ENCODE assay signal across 13 mouse cellular contexts in genomic region chr17:84672376-84673369, GRCm38 (mm10). TPM values are rescaled to one million over a fixed set of nuclear protein-coding genes. Genes with fewer than 3 reads are reported as not detected.
DNase-seq lines count a peak whose midpoint lies in the region; ATAC-seq and TF ChIP-seq lines count a peak whose summit lies in the region.
"Had no signal": no experiment of that assay in that cellular context is flagged by ENCODE, and none has a peak within 500 bp of the region (broad histone marks: within the 10 kb centered on the region; RNA-seq: fewer than 3 reads in every experiment).

No protein-coding gene starts in this region.

- no peak for DNase-seq in lung, embryonic 14.5 days
- no peak for DNase-seq in lung, postnatal 14 days
- DNase-seq in lung, postnatal 10 days = peak; percentile 19
- DNase-seq in stomach, postnatal 0 days (ENCODE audit: low spot score) = peak; percentile 67
- DNase-seq in thymus, postnatal 36 days = no peak
- DNase-seq: gastrocnemius, postnatal 36 days; thymus, adult 2 months had no signal

- ATAC-seq in lung, embryonic 14.5 days (ENCODE audit: insufficient read depth) = 0 out of 2 replicates have a peak, but pooled peaks have one; percentile 21
- no peak; the same call in 1 of the 2 replicates for ATAC-seq in kidney, embryonic 15.5 days (replicated peaks; ENCODE audit: low FRiP score)
- ATAC-seq in stomach, postnatal 0 days (ENCODE audit: low FRiP score, low TSS enrichment) = peak; percentile 95
- no peak for ATAC-seq in hindbrain, embryonic 16.5 days
- ATAC-seq in frontal cortex, adult (ENCODE audit: low TSS enrichment) = no peak
- ATAC-seq: forebrain, embryonic 15.5 days; hindbrain, postnatal 0 days had no signal

- no peak overlapping the region for H3K4me2 ChIP-seq in lung, embryonic 14.5 days
- H3K4me2 ChIP-seq in kidney, embryonic 15.5 days = no peak overlapping the region
- no peak overlapping the region for H3K4me2 ChIP-seq in stomach, postnatal 0 days (replicated peaks; ENCODE audit: low read depth)
- H3K4me2 ChIP-seq in hindbrain, embryonic 16.5 days (ENCODE audit: low read length) = no peak overlapping the region
- H3K4me2 ChIP-seq: forebrain, embryonic 15.5 days; limb, embryonic 13.5 days had no signal

- 53% methylated on average over 16 of the region's 16 CpGs for WGBS in lung, embryonic 14.5 days
- 50% methylated on average over 16 of the region's 16 CpGs for WGBS in kidney, embryonic 15.5 days
- WGBS in stomach, postnatal 0 days = 54% methylated on average over 16 of the region's 16 CpGs
- 79% methylated on average over 16 of the region's 16 CpGs for WGBS in hindbrain, embryonic 16.5 days

- TF ChIP-seq EP300 in stomach, postnatal 0 days (optimal IDR thresholded peaks at IDR 0.05) = no peak

- H3K9ac ChIP-seq in lung, embryonic 14.5 days = no peak overlapping the region
- H3K9ac ChIP-seq in kidney, embryonic 15.5 days = no peak overlapping the region
- H3K9ac ChIP-seq in stomach, postnatal 0 days (ENCODE audit: low read length) = no peak overlapping the region
- no peak overlapping the region for H3K9ac ChIP-seq in hindbrain, embryonic 16.5 days (ENCODE audit: low read depth, low read length)
- H3K9ac ChIP-seq: forebrain, embryonic 15.5 days; limb, embryonic 13.5 days had no signal

- H3K27ac ChIP-seq in lung, embryonic 14.5 days (ENCODE audit: low read depth) = no peak overlapping the region
- 0 out of 2 replicates have a peak overlapping the region, but pooled peaks have one; percentile 15 for H3K27ac ChIP-seq in kidney, embryonic 15.5 days
- no peak overlapping the region for H3K27ac ChIP-seq in stomach, postnatal 0 days (replicated peaks)
- H3K27ac ChIP-seq in hindbrain, embryonic 16.5 days (ENCODE audit: low read depth, low read length) = no peak overlapping the region
- H3K27ac ChIP-seq: forebrain, embryonic 15.5 days; hindbrain, postnatal 0 days; limb, embryonic 13.5 days had no signal

- H3K27me3 ChIP-seq in lung, embryonic 14.5 days (ENCODE audit: insufficient read depth, low read length) = 0 out of 2 replicates have a peak, but pooled peaks cover 3% of the 10 kb centered on the region
- 0 out of 2 replicates have a peak, but pooled peaks cover 4% of the 10 kb centered on the region for H3K27me3 ChIP-seq in kidney, embryonic 15.5 days
- no peaks in the 10 kb centered on the region for H3K27me3 ChIP-seq in stomach, postnatal 0 days (ENCODE audit: control insufficient read depth, insufficient read depth, low read length)
- H3K27me3 ChIP-seq in hindbrain, embryonic 16.5 days (replicated peaks; ENCODE audit: control insufficient read depth, insufficient read depth, low read length) = no peaks in the 10 kb centered on the region

- no peak for TF ChIP-seq CTCF in lung, embryonic 14.5 days (IDR thresholded peaks at IDR 0.05; ENCODE audit: low read depth)
- TF ChIP-seq CTCF in stomach, postnatal 0 days (IDR thresholded peaks at IDR 0.05; ENCODE audit: low read depth) = no peak

- H3K9me3 ChIP-seq in lung, embryonic 14.5 days (ENCODE audit: low read depth, low read length) = no peaks in the 10 kb centered on the region
- H3K9me3 ChIP-seq in kidney, embryonic 15.5 days (replicated peaks) = no peaks in the 10 kb centered on the region
- no peaks in the 10 kb centered on the region for H3K9me3 ChIP-seq in stomach, postnatal 0 days (ENCODE audit: control insufficient read depth, low read length)
- no peaks in the 10 kb centered on the region for H3K9me3 ChIP-seq in hindbrain, embryonic 16.5 days (ENCODE audit: control insufficient read depth, low read length)
- H3K9me3 ChIP-seq: forebrain, embryonic 15.5 days; limb, embryonic 13.5 days had no signal

- no peaks in the 10 kb centered on the region for H3K36me3 ChIP-seq in lung, embryonic 14.5 days (ENCODE audit: insufficient read depth)
- no peaks in the 10 kb centered on the region for H3K36me3 ChIP-seq in kidney, embryonic 15.5 days
- no peaks in the 10 kb centered on the region for H3K36me3 ChIP-seq in stomach, postnatal 0 days (ENCODE audit: control insufficient read depth, insufficient read depth, low read length)
- no peaks in the 10 kb centered on the region for H3K36me3 ChIP-seq in hindbrain, embryonic 16.5 days (ENCODE audit: control insufficient read depth, insufficient read depth, low read length)
- H3K36me3 ChIP-seq: forebrain, embryonic 15.5 days; limb, embryonic 13.5 days had no signal

- H3K4me3 ChIP-seq in lung, embryonic 14.5 days (ENCODE audit: low read depth, low read length) = no peak overlapping the region
- no peak overlapping the region for H3K4me3 ChIP-seq in kidney, embryonic 15.5 days (replicated peaks)
- H3K4me3 ChIP-seq in stomach, postnatal 0 days (ENCODE audit: low read depth, low read length) = no peak overlapping the region
- H3K4me3 ChIP-seq in hindbrain, embryonic 16.5 days (ENCODE audit: low read length) = no peak overlapping the region
- H3K4me3 ChIP-seq: forebrain, embryonic 15.5 days; limb, embryonic 13.5 days had no signal

- H3K4me1 ChIP-seq in lung, embryonic 14.5 days (ENCODE audit: insufficient read depth) = no peaks in the 10 kb centered on the region
- H3K4me1 ChIP-seq in kidney, embryonic 15.5 days = peaks cover 45% of the 10 kb centered on the region
- H3K4me1 ChIP-seq in stomach, postnatal 0 days (replicated peaks; ENCODE audit: control insufficient read depth, insufficient read depth) = no peaks in the 10 kb centered on the region
- no peaks in the 10 kb centered on the region; the same call in 1 of the 2 replicates for H3K4me1 ChIP-seq in hindbrain, embryonic 16.5 days (ENCODE audit: control insufficient read depth, insufficient read depth, low read depth, low read length)

RNA-seq across cellular contexts. Expression of gene Abcg8, which starts 3.4 kb away (rescaled TPM):
- 0.05 and 0.11 TPM in 2 replicates for polyA plus RNA-seq in lung, embryonic 14.5 days (2014; fragmentation: Nextera tagmentation; extraction: Ambion mirVana)
- 0.13 and 0.27 TPM in 2 replicates for polyA plus RNA-seq in kidney, embryonic 15.5 days (2015; fragmentation: Nextera tagmentation; extraction: Ambion mirVana)
- 0.08 and 0.13 TPM in 2 replicates for polyA plus RNA-seq in stomach, postnatal 0 days (2015; fragmentation: Nextera tagmentation; extraction: Ambion mirVana)
- polyA plus RNA-seq in hindbrain, embryonic 16.5 days (2015; fragmentation: Nextera tagmentation; extraction: Ambion mirVana) = 0.04 and 0.06 TPM in 2 replicates
- polyA plus RNA-seq: hindbrain, postnatal 0 days; limb, embryonic 13.5 days had no signal

RNA-seq across cellular contexts. Expression of gene Abcg5, which starts 10.1 kb away (rescaled TPM):
- polyA plus RNA-seq in lung, embryonic 14.5 days (2014; fragmentation: Nextera tagmentation; extraction: Ambion mirVana) = 0.57 and 0.70 TPM in 2 replicates
- 4.0 TPM in 2 replicates for polyA plus RNA-seq in kidney, embryonic 15.5 days (2015; fragmentation: Nextera tagmentation; extraction: Ambion mirVana)
- 0.82 and 1.7 TPM in 2 replicates for polyA plus RNA-seq in stomach, postnatal 0 days (2015; fragmentation: Nextera tagmentation; extraction: Ambion mirVana)
- 1.8 and 2.3 TPM in 2 replicates for polyA plus RNA-seq in hindbrain, embryonic 16.5 days (2015; fragmentation: Nextera tagmentation; extraction: Ambion mirVana)

RNA-seq across cellular contexts. Expression of gene Dync2li1, which starts 46.4 kb away (rescaled TPM):
- polyA plus RNA-seq in lung, embryonic 14.5 days (2014; fragmentation: Nextera tagmentation; extraction: Ambion mirVana) = 33.8 and 36.5 TPM in 2 replicates
- 51.0 and 52.8 TPM in 2 replicates for polyA plus RNA-seq in kidney, embryonic 15.5 days (2015; fragmentation: Nextera tagmentation; extraction: Ambion mirVana)
- 13.3 and 14.0 TPM in 2 replicates for polyA plus RNA-seq in stomach, postnatal 0 days (2015; fragmentation: Nextera tagmentation; extraction: Ambion mirVana)
- polyA plus RNA-seq in hindbrain, embryonic 16.5 days (2015; fragmentation: Nextera tagmentation; extraction: Ambion mirVana) = 39.0 and 40.0 TPM in 2 replicates

Comparison
In these comparisons a context has a peak if more than half of its experiments do, and no peak if none do; other contexts are left out.
1. DNase-seq: peak in lung, postnatal 10 days (single experiment) and stomach, postnatal 0 days (single experiment); none in lung, embryonic 14.5 days (single experiment), lung, postnatal 14 days (single experiment) and thymus, postnatal 36 days (0 of 2).
2. ATAC-seq: peak in lung, embryonic 14.5 days (single experiment) and stomach, postnatal 0 days (single experiment); none in kidney, embryonic 15.5 days (single experiment), hindbrain, embryonic 16.5 days (single experiment) and frontal cortex, adult (single experiment).